Mouse (Mus musculus): Measurements from ENCODE around the gene Psmd9. TPM values are rescaled to one million over a fixed set of nuclear protein-coding genes. Genes with fewer than 3 reads are reported as not detected.
"Not testable (repeated sequence)": the region's sequence is repeated elsewhere in the genome, so short reads cannot be mapped to it uniquely, and the experiment has no call there.

Psmd9 gene
- total and polyA plus RNA-seq, 3 experiments: 22.8 to 50.1 (median 24.2) TPM

DNA sequence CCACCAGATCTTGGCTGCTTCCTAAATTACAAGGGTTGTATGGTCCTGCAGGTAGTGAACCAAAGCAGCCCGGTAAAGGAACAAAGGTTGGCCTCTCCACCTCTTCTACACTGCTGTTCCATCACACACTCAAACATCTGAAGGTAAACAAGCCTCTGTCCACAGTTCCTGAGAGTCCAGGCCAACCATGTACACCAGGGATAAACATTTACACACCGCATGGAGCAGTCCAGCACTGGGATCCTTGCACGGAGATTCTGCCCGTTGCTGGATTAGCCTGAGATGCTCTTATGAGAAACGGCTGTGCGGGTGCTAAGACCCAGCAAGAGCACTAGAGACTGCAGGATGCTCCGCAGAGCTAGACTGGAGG lies 32.3 kb downstream of the Psmd9 start:
- 0 out of 2 replicates have a peak, but pooled peaks cover 3% of the 10 kb centered on the region for H3K27me3 ChIP-seq (ENCODE audit: insufficient read depth, low read length)
- TF ChIP-seq GATA1 (IDR thresholded peaks at IDR 0.05; ENCODE audit: borderline replicate concordance, low read length) (no peak), GATA2 (IDR thresholded peaks at IDR 0.05; ENCODE audit: borderline replicate concordance, low read depth, low read length) (no peak), CTCF (IDR thresholded peaks at IDR 0.05; ENCODE audit: low read depth, low read length) (no peak), TAL1 (conservative IDR thresholded peaks at IDR 0.05; ENCODE audit: low read depth, low read length) (no peak), POLR2AphosphoS5 (IDR thresholded peaks at IDR 0.05; ENCODE audit: insufficient replicate concordance, low read depth, low read length) (no peak)
- H3K4me1 ChIP-seq (ENCODE audit: insufficient read depth, low read depth, low read length): peaks cover 2% of the 10 kb centered on the region
- no peak overlapping the region for H3K4me3 ChIP-seq (ENCODE audit: low read depth, low read length)
- H3K9me3 ChIP-seq (replicated peaks): no peaks in the 10 kb centered on the region
- no peaks in the 10 kb centered on the region for H3K36me3 ChIP-seq (replicated peaks)
- ATAC-seq (ENCODE audit: extremely low read depth, insufficient number of reproducible peaks, low FRiP score, poor library complexity, severe bottlenecking): no peak
- no peak for DNase-seq (ENCODE audit: low spot score)

DNA sequence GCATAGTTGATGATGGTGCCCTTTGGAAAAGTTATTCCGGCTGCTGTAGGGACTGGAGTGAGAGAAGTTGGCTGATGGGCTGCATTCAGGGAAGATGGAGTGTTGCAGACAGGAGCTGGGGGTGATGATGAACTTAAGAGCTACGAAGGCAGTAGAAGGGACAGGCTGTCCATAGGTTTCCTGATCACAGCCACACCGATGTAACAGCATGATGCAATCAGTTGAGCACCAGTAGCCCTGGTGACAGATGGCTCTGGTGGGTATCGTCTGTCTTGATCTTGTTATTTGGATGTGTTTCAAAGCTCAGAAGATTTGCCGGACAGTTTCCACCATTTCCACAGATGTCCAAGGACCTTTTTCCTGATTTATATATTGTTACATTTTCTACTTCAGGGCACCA lies 32.8 kb downstream of the Psmd9 start:
- no peaks in the 10 kb centered on the region for H3K9me3 ChIP-seq (replicated peaks)
- no peaks in the 10 kb centered on the region for H3K36me3 ChIP-seq (replicated peaks)
- no peak for DNase-seq (ENCODE audit: low spot score)
- TF ChIP-seq POLR2AphosphoS5 (IDR thresholded peaks at IDR 0.05; ENCODE audit: insufficient replicate concordance, low read depth, low read length) (no peak), GATA2 (IDR thresholded peaks at IDR 0.05; ENCODE audit: borderline replicate concordance, low read depth, low read length) (no peak), CTCF (IDR thresholded peaks at IDR 0.05; ENCODE audit: low read depth, low read length) (no peak), GATA1 (IDR thresholded peaks at IDR 0.05; ENCODE audit: borderline replicate concordance, low read length) (no peak)
- H3K4me3 ChIP-seq (ENCODE audit: low read depth, low read length): no peak overlapping the region
- no peak for ATAC-seq (ENCODE audit: extremely low read depth, insufficient number of reproducible peaks, low FRiP score, poor library complexity, severe bottlenecking)
- no peaks in the 10 kb centered on the region for H3K27me3 ChIP-seq (ENCODE audit: insufficient read depth, low read length)
- H3K4me1 ChIP-seq (ENCODE audit: insufficient read depth, low read depth, low read length): peaks cover 2% of the 10 kb centered on the region

DNA sequence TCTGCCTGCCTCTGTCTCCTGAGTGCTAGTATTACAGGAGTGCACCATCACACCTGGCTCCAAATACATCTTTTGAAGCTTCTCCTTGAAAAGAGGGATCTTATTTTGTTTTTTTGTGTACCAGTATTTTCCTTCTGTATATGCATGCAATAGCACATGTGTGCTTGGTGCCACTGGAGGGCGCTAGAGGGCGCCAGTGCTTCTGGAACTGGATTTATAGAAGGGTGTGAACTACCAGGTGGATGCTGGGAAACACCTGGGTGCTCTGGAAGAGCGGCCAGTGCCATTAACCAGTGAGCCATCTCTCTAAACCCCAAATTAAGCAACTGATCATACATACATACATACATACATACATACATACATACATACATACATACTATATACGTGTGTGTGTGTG lies 33.6 kb downstream of the Psmd9 start:
- ATAC-seq (ENCODE audit: extremely low read depth, insufficient number of reproducible peaks, low FRiP score, poor library complexity, severe bottlenecking); DNase-seq (ENCODE audit: low spot score); H3K9me3 ChIP-seq (replicated peaks): not testable (repeated sequence)

DNA sequence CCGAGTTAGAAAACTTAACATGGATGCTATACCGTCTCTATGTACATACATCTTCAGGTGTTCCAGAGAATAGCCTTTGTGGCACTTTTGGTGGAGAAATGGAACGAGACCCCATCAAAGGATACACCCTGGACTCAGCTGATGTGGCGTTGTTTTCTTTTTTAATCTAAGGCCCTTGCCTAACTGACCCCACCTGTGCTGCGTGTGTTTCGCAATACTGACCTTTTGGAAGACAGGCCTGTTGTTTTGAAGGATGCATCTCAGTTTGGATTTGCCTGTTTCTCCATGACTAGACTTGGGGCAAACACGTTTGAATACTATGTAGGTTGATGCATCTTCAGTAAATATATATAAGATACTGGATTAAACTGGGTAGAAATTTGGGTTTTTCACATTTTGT lies 34.4 kb downstream of the Psmd9 start:
- not testable (repeated sequence) for H3K27me3 ChIP-seq (ENCODE audit: insufficient read depth, low read length); H3K36me3 ChIP-seq (replicated peaks); H3K4me1 ChIP-seq (ENCODE audit: insufficient read depth, low read depth, low read length); H3K9me3 ChIP-seq (replicated peaks); ATAC-seq (ENCODE audit: extremely low read depth, insufficient number of reproducible peaks, low FRiP score, poor library complexity, severe bottlenecking); DNase-seq (ENCODE audit: low spot score); H3K4me3 ChIP-seq (ENCODE audit: low read depth, low read length)

More for the DNA sequence above, 33.6 kb downstream of the Psmd9 start:
- not testable (repeated sequence) for H3K27me3 ChIP-seq (ENCODE audit: insufficient read depth, low read length); H3K4me3 ChIP-seq (ENCODE audit: low read depth, low read length); H3K36me3 ChIP-seq (replicated peaks); H3K4me1 ChIP-seq (ENCODE audit: insufficient read depth, low read depth, low read length)

DNA sequence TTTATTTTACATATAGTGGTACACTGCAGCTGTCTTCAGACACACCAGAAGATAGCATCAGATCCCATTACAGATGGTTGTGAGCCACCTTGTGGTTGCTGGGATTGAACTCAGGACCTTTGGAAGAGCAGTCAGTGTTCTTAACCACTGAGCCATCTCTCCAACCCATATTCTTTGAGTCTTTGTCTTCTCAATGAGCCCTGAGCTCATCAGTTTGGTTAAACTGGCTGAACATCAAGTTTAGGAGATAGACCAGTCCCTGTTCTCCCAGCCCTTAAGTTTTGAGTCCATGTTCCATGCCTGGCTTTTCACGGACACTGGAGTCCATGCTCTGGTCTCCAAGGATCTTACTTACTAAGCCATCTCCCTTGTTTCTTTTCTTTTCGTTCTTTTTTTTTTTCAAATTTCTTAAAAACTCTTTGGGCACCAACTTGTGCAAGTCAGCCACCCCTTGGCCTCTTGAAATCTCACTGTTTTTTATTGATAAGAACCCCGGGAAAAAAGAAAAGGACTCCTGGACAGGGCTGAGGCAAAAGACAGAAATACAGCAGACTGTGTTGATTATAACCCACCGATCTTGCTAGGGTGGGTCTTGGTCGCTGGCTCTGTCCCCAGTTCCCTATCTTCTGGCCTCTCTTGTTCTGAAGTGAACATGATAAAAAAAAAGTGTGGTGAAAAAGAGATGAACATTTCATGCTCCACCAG lies 53.3 kb downstream of the Psmd9 start:
- not testable (repeated sequence) for H3K9me3 ChIP-seq (replicated peaks); H3K27me3 ChIP-seq (ENCODE audit: insufficient read depth, low read length); H3K4me3 ChIP-seq (ENCODE audit: low read depth, low read length); DNase-seq (ENCODE audit: low spot score); H3K36me3 ChIP-seq (replicated peaks); H3K4me1 ChIP-seq (ENCODE audit: insufficient read depth, low read depth, low read length); ATAC-seq (ENCODE audit: extremely low read depth, insufficient number of reproducible peaks, low FRiP score, poor library complexity, severe bottlenecking)

DNA sequence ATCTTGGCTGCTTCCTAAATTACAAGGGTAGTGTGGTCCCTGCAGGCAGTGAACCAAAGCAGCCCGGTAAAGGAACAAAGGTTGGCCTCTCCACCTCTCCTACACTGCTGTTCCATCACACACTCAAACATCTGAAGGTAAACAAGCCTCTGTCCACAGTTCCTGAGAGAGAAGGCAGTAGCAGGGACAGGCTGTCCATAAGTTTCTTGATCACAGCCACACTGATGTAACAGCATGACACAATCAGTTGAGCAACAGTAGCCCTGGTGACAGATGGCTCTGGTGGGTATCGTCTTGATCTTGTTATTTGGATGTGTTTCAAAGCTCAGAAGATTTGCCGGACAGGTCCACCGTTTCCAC lies 53.8 kb downstream of the Psmd9 start:
- H3K4me3 ChIP-seq (ENCODE audit: low read depth, low read length): no peak overlapping the region
- no peak for TF ChIP-seq GATA2 (IDR thresholded peaks at IDR 0.05; ENCODE audit: borderline replicate concordance, low read depth, low read length)
- no peak for TF ChIP-seq TAL1 (conservative IDR thresholded peaks at IDR 0.05; ENCODE audit: low read depth, low read length)
- no peak for TF ChIP-seq POLR2AphosphoS5 (IDR thresholded peaks at IDR 0.05; ENCODE audit: insufficient replicate concordance, low read depth, low read length)
- TF ChIP-seq GATA1 (IDR thresholded peaks at IDR 0.05; ENCODE audit: borderline replicate concordance, low read length): no peak
- TF ChIP-seq CTCF (IDR thresholded peaks at IDR 0.05; ENCODE audit: low read depth, low read length): no peak
- H3K4me1 ChIP-seq (ENCODE audit: insufficient read depth, low read depth, low read length): peaks cover 7% of the 10 kb centered on the region
- 0 out of 2 replicates have a peak, but pooled peaks cover 2% of the 10 kb centered on the region for H3K9me3 ChIP-seq (replicated peaks)
- no peaks in the 10 kb centered on the region for H3K27me3 ChIP-seq (ENCODE audit: insufficient read depth, low read length)
- DNase-seq (ENCODE audit: low spot score) (no peak), ATAC-seq (ENCODE audit: extremely low read depth, insufficient number of reproducible peaks, low FRiP score, poor library complexity, severe bottlenecking) (no peak)
- no peaks in the 10 kb centered on the region for H3K36me3 ChIP-seq (replicated peaks)

DNA sequence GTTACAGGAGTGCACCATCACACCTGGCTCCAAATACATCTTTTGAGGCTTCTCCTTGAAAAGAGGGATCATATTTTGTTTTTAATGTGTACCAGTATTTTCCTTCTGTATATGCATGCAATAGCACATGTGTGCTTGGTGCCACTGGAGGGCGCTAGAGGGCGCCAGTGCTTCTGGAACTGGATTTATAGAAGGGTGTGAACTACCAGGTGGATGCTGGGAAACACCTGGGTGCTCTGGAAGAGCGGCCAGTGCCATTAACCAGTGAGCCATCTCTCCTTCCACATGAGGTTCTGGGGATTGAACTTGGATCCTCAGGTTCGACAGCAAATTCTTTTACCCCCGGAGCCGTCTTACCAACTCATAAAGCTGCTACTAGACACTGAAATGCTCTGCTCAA lies 54.6 kb downstream of the Psmd9 start:
- H3K4me1 ChIP-seq (ENCODE audit: insufficient read depth, low read depth, low read length): peaks cover 10% of the 10 kb centered on the region
- H3K4me3 ChIP-seq (ENCODE audit: low read depth, low read length); DNase-seq (ENCODE audit: low spot score); H3K27me3 ChIP-seq (ENCODE audit: insufficient read depth, low read length); H3K9me3 ChIP-seq (replicated peaks); ATAC-seq (ENCODE audit: extremely low read depth, insufficient number of reproducible peaks, low FRiP score, poor library complexity, severe bottlenecking); H3K36me3 ChIP-seq (replicated peaks): not testable (repeated sequence)
